Mouse (Mus musculus) cerebellum, adult 11-12 months (tissue): Measurements from ENCODE around the gene Olfr1284.
"Not testable (repeated sequence)": the region's sequence is repeated elsewhere in the genome, so short reads cannot be mapped to it uniquely, and the experiment has no call there.

ENCODE experiments used
- DNase-seq: peaks from one replicate; pipeline ENCODE4 v3.0.0; 2022

Olfr1284 gene

DNA sequence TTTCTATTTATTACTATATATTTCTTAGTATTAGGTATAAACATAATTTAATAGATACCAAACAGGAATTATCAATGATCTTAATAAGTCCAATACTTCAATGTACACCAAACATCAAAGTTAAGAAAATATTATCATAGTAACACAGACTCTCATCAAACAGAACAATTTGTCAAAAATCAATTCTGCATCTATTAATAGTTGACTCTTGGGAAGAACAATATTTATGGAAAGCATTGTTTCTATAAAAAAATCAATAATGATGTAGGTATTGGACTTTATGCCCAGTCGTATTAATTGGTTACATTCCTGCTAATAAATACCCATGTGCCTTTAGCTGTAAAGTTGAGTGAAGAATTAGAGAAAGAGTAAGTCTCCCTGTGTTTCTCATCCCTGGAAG is at the start of gene Olfr1284:
Gene Olfr1284 (plus strand): TSS at position 301 of the 400 bp plus-strand sequence.
- DNase-seq: no peak

DNA sequence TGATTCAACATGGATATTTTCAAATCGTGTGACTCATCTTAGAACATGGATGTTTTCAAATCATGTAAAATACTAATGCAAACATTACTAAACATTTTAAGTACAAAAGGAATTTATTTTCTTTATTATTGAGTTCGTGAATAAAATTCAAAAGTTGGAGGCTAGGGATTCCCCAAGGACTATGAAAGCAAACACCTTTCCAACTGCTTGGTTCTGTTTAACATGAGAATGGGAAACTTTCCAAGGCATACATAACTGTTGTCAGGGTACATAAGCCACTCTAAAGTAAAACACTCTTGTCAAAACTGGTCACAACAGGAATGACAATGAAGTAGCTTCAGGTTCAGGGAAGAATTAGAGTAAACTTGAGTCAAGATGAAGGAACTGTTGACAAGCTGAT is 49.1 kb upstream of the Olfr1284 start, which contains the start of gene Olfr1281:
Gene Olfr1281 (plus strand): TSS at position 301 of the 400 bp plus-strand sequence.
- DNase-seq: no peak

DNA sequence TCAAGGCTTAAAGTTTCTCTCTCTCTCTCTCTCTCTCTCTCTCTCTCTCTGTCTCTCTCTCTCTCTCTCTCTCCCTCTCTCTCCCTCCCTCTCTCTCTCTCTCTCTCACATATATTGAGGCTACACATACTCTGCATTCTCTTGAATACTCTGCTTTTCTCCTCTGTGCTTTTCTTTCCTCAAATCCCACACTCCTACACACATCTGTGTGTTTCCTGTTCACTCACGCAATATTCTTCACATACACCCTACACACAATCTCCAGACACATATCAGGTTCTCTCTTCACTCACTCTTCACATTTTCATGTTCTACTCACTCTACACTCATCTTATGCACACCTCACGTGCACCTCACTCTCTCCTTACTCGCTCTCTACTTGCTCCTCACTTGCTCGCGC is 41.6 kb upstream of the Olfr1284 start:
- DNase-seq: not testable (repeated sequence)

DNA sequence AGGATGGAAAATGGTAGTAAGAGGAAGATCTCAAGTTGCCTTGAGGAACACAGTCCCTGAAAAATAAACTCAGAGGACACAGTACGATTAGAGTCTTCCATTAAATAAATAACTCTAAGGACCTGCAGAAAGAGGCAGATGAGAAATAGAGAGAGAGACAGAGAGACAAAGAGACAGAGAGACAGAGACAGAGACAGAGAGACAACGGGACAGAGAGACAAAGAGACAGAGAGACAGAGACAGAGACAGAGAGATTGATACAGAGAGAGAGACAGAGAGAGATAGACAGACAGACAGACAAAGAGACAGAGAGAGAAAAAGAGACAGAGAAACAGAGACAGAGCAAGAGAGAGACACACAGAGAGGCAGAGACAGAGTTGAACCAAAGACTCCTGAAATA is 39.3 kb upstream of the Olfr1284 start, which contains the start of gene Olfr1282:
Gene Olfr1282 (minus strand): TSS at position 101 of the 400 bp plus-strand sequence.
- no peak for DNase-seq

DNA sequence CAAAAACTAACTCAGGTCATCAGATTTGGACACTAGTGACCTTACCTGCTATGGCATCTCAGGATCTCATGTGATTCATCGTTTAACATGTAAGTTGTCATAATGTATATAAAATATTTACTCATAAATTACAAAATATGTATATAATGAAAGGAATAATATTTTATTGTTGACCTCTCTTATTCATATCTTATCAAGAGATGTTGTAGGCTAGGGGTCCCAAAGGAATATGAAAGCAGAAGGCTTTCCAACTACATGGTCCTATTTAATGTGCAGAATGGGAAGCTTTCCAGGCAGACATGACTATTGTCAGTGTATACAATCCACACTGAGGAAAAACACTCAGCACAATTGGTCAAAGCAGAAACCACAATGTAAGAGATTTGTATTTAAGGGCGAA is 8.8 kb upstream of the Olfr1284 start, which contains the start of gene Olfr1283:
Gene Olfr1283 (plus strand): TSS at position 301 of the 400 bp plus-strand sequence.
- DNase-seq: no peak

- no peak for DNase-seq
Observed at GRCm38 (mm10) chr2:111422931-111423330, 47.6 kb downstream of the Olfr1284 start, which contains the start of gene Olfr1286. Olfr1286 (minus strand) TSS chr2:111423115.
